In genomic region chr8:91713677-91714312, GRCm38 (mm10) we compare ENCODE assay signal across 8 mouse cellular contexts.
DNase-seq lines count a peak whose midpoint lies in the region; ATAC-seq and TF ChIP-seq lines count a peak whose summit lies in the region.

No protein-coding gene starts in this region.

- peak overlapping the region; percentile 64 for H3K4me3 ChIP-seq in gastrocnemius, adult 2 months
- H3K4me3 ChIP-seq in hindbrain, embryonic 10.5 days: peak overlapping the region; percentile 47
- H3K4me3 ChIP-seq in limb, embryonic 11.5 days (ENCODE audit: low read depth, low read length): no peak overlapping the region
- H3K4me3 ChIP-seq in myocyte: no peak overlapping the region

- H3ac ChIP-seq in myocyte (ENCODE audit: control insufficient read depth, insufficient read length): no peak overlapping the region

- H3K9ac ChIP-seq in limb, embryonic 11.5 days (ENCODE audit: low read length): no peak overlapping the region

- WGBS in hindbrain, embryonic 10.5 days: 7% methylated on average over 12 of the region's 12 CpGs
- WGBS in limb, embryonic 11.5 days: 2% methylated on average over 12 of the region's 12 CpGs

- H3K9me3 ChIP-seq in hindbrain, embryonic 10.5 days: no peaks in the 10 kb centered on the region
- H3K9me3 ChIP-seq in limb, embryonic 11.5 days (ENCODE audit: control insufficient read depth, low read length): no peaks in the 10 kb centered on the region

- peaks cover 76% of the 10 kb centered on the region for H3K4me1 ChIP-seq in hindbrain, embryonic 10.5 days (replicated peaks)
- H3K4me1 ChIP-seq in limb, embryonic 11.5 days (ENCODE audit: control insufficient read depth, insufficient read depth, low read length): peaks cover 16% of the 10 kb centered on the region

- peaks cover 54% of the 10 kb centered on the region for H3K27me3 ChIP-seq in hindbrain, embryonic 10.5 days (ENCODE audit: insufficient read depth, poor library complexity, severe bottlenecking)
- H3K27me3 ChIP-seq in limb, embryonic 11.5 days (ENCODE audit: control insufficient read depth, insufficient read depth, low read length): peaks cover 53% of the 10 kb centered on the region
- H3K27me3 ChIP-seq in myocyte (ENCODE audit: control insufficient read depth, insufficient read depth, insufficient read length): no peaks in the 10 kb centered on the region

- no peaks in the 10 kb centered on the region for H3K36me3 ChIP-seq in hindbrain, embryonic 10.5 days
- H3K36me3 ChIP-seq in limb, embryonic 11.5 days (ENCODE audit: control insufficient read depth, insufficient read depth, low read length): no peaks in the 10 kb centered on the region
- H3K36me3 ChIP-seq in myocyte (ENCODE audit: control insufficient read depth, insufficient read depth): no peaks in the 10 kb centered on the region

- TF ChIP-seq CTCF in gastrocnemius, adult 2 months (IDR thresholded peaks at IDR 0.05): no peak

- no peaks in the 10 kb centered on the region for H3K79me2 ChIP-seq in myocyte (ENCODE audit: control insufficient read depth, insufficient read depth)

- H3K27ac ChIP-seq in gastrocnemius, adult 2 months: no peak overlapping the region
- H3K27ac ChIP-seq in hindbrain, embryonic 10.5 days: peak overlapping the region; percentile 89
- H3K27ac ChIP-seq in limb, embryonic 11.5 days (replicated peaks; ENCODE audit: low read depth, low read length): no peak overlapping the region; the same call in 1 of the 2 replicates

- H3K4me2 ChIP-seq in limb, embryonic 11.5 days (ENCODE audit: low read depth, severe bottlenecking): peak overlapping the region; percentile 40
- H3K4me2 ChIP-seq in myocyte (ENCODE audit: low read depth): peak overlapping the region; percentile 24

- TF ChIP-seq POLR2A in myocyte (IDR thresholded peaks at IDR 0.05; ENCODE audit: insufficient read length, low read depth): no peak

- no peak for DNase-seq in gastrocnemius, adult 2 months
- no peak for DNase-seq in gastrocnemius, postnatal 10 days
- DNase-seq in hindbrain, embryonic 10.5 days (ENCODE audit: low spot score): peak; percentile 63
- peak; percentile 86 for DNase-seq in limb, embryonic 11.5 days (ENCODE audit: low spot score)
- DNase-seq in cerebellum, postnatal 4 days (ENCODE audit: low spot score in 2 of 2): no peak
- no peak for DNase-seq in urinary bladder, postnatal 25 days (ENCODE audit: low spot score)
- DNase-seq in urinary bladder, postnatal 14 days (ENCODE audit: low spot score): no peak

- no peak for ATAC-seq in limb, embryonic 11.5 days (ENCODE audit: insufficient number of reproducible peaks, low FRiP score, low TSS enrichment, low read depth)

- intact Hi-C loops in gastrocnemius, adult 2 months (cut with DNase I): no loop called here

TF ChIP-seq in myocyte, 11 proteins besides CTCF, POLR2A, EP300 and RAD21:
- TF ChIP-seq MAX (IDR thresholded peaks at IDR 0.05; ENCODE audit: low read depth): no peak
- TF ChIP-seq TCF12 (IDR thresholded peaks at IDR 0.05; ENCODE audit: insufficient read depth, poor library complexity, severe bottlenecking): no peak
- TF ChIP-seq MYOD1 (IDR thresholded peaks at IDR 0.05; ENCODE audit: control insufficient read depth in 1 of 3, insufficient read length in 2 of 3, low read depth in 2 of 3): no peak
- no peak for TF ChIP-seq TCF3 (IDR thresholded peaks at IDR 0.05; ENCODE audit: insufficient read length, low read depth)
- TF ChIP-seq USF1 (IDR thresholded peaks at IDR 0.05; ENCODE audit: low read depth): no peak
- no peak for TF ChIP-seq REST (IDR thresholded peaks at IDR 0.05; ENCODE audit: insufficient read depth, insufficient read length)
- no peak for TF ChIP-seq MYOG (IDR thresholded peaks at IDR 0.05; ENCODE audit: control insufficient read depth in 1 of 3, insufficient read depth in 1 of 3, insufficient read length in 2 of 3, low read depth in 2 of 3)
- TF ChIP-seq CEBPB (IDR thresholded peaks at IDR 0.05; ENCODE audit: insufficient read depth, poor library complexity, severe bottlenecking): no peak
- TF ChIP-seq SRF (IDR thresholded peaks at IDR 0.05; ENCODE audit: control insufficient read depth, insufficient read length, low read depth): no peak
- TF ChIP-seq POLR2AphosphoS2 (IDR thresholded peaks at IDR 0.05; ENCODE audit: insufficient read length, low read depth): no peak
- TF ChIP-seq E2F4 (IDR thresholded peaks at IDR 0.05; ENCODE audit: insufficient read depth): no peak

Comparison
In these comparisons a context has a peak if more than half of its experiments do, and no peak if none do; other contexts are left out.
1. DNase-seq: peak in hindbrain, embryonic 10.5 days (single experiment) and limb, embryonic 11.5 days (single experiment); none in gastrocnemius, adult 2 months (single experiment), gastrocnemius, postnatal 10 days (single experiment), cerebellum, postnatal 4 days (0 of 2), urinary bladder, postnatal 25 days (single experiment) and urinary bladder, postnatal 14 days (single experiment).
2. H3K4me3 ChIP-seq: peak in gastrocnemius, adult 2 months (single experiment) and hindbrain, embryonic 10.5 days (single experiment); none in limb, embryonic 11.5 days (single experiment) and myocyte (single experiment).